Mouse (Mus musculus): ENCODE measurements around the gene Iqcn.

The Iqcn gene

GRCm38 (mm10) chr8:70729808-70730475 lies 26.7 kb downstream of the Iqcn start:
- peak in 1 of 2 experiments; percentile 21 for DNase-seq (ENCODE audit: low spot score in 2 of 2)

GRCm38 (mm10) chr8:70730956-70731355 lies 27.7 kb downstream of the Iqcn start:
- no peak for DNase-seq (ENCODE audit: low spot score in 2 of 2)

DNA sequence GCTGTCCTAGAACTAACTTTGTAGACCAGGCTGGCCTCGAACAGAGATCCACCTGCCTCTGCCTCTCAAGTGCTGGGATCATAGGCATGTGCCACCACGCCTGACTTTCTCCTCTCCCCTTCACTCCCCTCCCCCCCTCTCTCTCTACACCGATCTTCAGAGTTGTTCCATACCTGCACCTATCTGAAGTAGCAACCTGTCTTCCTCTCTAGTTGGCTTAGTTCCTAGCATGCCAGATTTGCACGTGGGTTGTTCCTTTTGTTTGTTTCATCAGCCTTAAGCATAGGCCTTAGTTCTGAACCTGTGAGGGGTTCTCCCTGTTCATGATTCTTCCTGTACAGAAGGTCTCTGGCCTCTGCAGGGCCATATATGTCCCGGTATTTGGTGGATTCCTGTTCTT lies 34.4 kb downstream of the Iqcn start:
- no peak for DNase-seq (ENCODE audit: low spot score in 2 of 2)

- no peak for DNase-seq (ENCODE audit: low spot score in 2 of 2)
Measured at GRCm38 (mm10) chr8:70738211-70738610, 35.0 kb downstream of the Iqcn start.

DNA sequence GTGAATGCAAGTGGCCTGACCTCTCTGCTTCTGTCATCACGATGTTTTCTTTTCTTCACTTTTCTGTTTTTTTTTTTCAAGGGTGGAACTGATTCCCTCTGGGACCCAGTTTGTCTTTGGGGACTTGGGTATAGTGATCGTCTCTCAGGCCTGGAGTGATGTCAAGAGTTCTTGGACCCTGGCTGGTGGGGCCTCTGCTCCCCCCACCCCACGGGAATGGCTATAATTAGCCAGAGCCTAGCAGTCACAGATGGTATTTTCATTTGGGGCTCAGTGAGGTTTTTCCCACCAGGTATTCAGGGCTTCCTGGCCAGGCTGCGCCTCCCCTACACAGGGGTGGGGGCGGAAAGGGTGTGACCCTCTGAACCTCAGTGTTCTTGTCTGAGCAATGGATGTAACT lies 38.4 kb downstream of the Iqcn start:
- DNase-seq (ENCODE audit: low spot score in 2 of 2), result no peak

DNA sequence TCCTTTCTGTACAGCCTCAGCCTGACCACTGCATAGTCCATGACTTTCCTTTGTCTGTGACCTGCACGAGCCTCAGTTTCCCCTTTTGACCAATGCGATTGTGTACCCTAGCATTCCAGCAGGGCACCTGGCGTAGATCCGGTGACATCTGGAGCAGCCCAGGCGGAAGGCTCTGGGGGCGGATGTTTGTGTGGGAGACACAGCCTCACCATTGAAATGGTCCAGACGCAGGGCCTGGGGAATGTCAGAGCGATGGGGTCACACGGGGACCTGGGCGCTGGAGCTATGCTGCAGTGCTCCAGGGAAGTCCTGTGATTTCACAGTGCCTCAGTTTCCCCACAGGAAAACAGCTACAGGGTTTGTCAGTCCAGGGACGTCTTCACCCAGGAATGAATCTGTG lies 38.9 kb downstream of the Iqcn start:
- no peak for DNase-seq (ENCODE audit: low spot score in 2 of 2)

- no peak for DNase-seq (ENCODE audit: low spot score in 2 of 2)
Measured at GRCm38 (mm10) chr8:70742981-70743655, 39.9 kb downstream of the Iqcn start.

DNA sequence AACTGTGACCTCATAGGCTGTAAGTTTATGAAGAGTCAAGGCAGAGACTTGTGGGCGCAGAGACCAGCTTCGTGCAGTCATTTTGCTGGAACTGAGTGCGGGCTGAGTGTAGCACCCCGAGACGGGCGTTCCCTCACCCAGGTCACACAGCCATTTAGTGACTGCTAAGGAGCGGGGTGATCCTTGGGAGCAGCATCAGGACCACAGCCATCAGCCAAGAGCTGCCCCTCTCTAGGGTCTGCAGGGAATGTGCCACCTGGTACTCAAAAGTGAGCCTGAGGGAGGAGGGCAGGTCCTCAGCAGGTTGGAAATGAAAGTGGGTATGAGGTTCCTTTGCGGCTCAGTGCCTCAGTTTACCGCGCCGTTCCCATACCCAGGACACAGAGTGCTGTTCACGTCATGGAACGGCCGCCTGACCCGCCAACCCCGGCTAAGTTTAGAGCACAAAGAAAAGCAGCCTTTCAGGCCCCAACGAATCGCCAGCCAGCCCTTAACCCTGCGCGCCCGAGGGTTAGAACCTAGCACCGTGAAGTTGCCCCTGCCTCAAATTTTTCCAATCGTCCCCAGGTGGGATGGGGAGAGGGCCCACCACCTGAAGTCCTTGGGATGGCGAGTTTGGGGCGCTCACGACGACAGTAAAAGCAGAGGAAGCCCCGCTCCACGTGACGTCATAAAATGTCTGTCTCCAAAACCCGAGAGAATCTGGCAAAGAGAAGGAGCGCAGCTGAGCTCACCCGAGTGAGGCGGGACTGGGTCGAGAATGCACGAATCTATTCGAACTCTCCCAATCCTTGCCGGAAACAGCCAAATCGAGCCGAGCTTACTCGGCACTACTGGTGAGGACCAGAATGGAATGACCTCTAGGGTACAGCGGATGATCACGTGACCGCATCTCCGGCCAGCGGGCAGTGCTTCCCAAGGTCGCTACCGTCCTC lies 40.7 kb downstream of the Iqcn start:
- no peak for DNase-seq (ENCODE audit: low spot score in 2 of 2)

DNA sequence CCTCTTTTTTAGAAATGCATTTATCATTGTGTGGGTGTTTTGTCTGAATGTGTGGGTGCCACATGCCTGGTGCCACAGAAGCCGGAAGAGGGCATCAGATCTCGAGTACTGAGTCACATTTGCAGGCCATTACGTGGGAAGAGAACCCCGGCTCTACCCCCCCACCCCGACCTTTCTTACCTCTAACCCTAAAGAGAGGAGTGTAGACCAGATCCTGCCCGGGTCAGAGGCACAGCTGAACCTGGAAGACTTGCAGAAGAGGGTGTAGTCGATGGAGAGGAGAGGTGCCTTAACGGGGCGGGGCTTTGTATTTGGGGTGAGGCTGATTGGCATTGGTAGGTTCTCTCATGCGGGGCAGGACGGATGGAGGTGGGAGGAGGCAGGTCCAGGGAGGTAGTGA lies 41.5 kb downstream of the Iqcn start:
- DNase-seq (ENCODE audit: low spot score in 2 of 2), result no peak

- DNase-seq (ENCODE audit: low spot score in 2 of 2), result no peak
Measured at GRCm38 (mm10) chr8:70745691-70746220, 42.5 kb downstream of the Iqcn start.

- DNase-seq (ENCODE audit: low spot score in 2 of 2), result no peak
Measured at GRCm38 (mm10) chr8:70746676-70747075, 43.4 kb downstream of the Iqcn start.

GRCm38 (mm10) chr8:70747211-70747890 lies 44.1 kb downstream of the Iqcn start:
- DNase-seq (ENCODE audit: low spot score in 2 of 2), result no peak

GRCm38 (mm10) chr8:70748246-70749096 lies 45.2 kb downstream of the Iqcn start:
- DNase-seq (ENCODE audit: low spot score in 2 of 2), result no peak

- no peak for DNase-seq (ENCODE audit: low spot score in 2 of 2)
Measured at GRCm38 (mm10) chr8:70749097-70749674, 45.9 kb downstream of the Iqcn start.

- DNase-seq (ENCODE audit: low spot score in 2 of 2), result no peak
Measured at GRCm38 (mm10) chr8:70750128-70750680, 46.9 kb downstream of the Iqcn start.

DNA sequence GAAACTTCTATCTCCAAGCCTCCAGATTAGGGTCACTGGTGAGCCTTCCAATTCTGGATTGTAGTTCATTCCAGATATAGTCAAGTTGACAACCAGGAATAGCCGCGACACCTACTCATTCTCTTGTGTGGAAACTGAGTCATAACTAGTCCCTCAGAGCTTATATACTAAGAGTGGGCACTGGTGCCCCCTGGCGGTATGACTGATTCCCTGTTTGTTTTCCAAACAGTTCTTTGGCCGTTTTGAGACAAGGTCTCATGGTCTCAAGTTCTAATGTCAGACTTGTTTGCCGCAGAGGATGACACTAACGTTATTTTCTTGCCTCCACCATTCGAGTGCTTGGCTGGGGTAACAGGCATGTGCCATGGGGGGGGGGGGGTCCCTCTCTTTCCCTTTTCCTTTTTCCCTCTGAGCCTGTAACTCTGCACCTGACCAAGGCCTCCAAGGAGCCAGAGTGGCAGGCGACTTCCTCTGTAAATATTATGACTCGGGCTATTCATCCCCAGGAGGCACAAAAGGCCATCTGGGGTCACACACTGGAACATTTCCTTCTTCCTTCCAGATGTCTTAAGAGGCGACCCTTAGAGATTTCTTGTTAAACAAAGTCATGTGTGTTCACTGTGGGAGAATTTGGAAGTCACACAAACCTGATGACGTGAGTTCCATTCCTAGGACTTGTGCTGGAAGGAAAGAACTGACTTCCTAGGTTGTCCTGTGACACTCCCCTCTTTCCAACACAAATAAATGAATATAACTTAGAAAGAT lies 48.9 kb downstream of the Iqcn start:
- DNase-seq (ENCODE audit: low spot score in 2 of 2), result peak; percentile 60 to 81

DNA sequence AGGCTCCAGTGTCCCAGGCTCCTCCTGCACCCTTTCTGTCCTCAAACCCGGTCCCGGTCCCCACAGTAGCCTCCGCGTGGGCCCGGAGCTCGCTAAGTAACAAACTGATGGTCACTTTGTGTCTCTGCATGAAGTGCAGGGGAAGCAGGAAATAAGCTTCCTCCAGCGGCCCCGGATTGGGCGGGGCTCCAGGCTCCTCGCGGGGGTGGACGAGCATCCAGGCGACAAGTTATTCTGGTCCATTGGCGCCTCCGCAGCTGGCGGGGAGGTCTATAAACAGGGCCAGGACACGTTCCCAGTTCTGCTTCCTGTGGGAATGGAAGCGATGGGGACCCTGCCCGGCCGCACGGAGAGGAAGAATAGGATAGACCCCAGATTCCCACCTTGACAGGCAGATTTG lies 49.9 kb downstream of the Iqcn start:
- peak; percentile 50 to 53 for DNase-seq (ENCODE audit: low spot score in 2 of 2)

DNA sequence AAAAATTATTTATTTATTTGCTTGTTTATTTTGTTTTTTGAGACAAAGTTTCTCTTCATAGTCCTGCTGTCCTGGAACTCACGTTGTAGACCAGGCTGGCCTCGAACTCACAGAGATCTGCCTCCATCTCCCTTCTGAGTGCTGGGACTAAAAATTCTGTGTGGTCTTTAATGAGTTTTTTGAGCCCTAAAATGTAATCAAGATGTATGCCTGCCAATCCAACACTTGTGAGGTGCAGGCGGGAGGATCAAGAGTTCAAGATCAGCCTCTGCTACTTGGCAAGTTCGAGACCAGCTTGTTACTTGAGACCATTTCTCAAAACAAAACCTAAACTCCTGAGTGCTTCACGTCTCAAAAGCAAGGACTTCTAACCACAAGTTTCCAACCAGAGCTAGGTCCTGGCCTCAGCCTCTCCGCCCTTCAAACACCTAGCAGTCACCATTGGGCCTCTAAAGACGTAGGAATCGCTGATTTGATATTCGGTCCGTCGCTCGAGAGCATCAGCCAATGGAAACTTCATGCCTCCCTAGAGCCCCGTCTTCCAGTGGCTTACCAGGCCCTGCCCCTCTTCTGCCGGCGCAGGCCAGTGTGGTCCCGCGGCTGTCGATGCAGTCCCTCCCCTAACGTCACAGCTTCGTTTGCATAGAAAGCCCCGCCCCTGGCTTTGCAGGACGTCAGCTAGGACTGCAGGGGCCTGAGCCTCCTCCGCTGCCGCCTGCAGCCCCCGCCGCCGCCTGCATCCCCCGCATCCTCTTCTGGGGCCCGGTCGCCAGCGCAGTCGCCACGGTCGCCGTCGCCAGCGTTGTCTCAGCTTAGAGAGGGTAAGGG lies 51.0 kb downstream of the Iqcn start, which contains the start of gene Rab3a:
Gene Rab3a (plus strand): TSS at position 637 of the 828 bp plus-strand sequence.
- peak; percentile 90 to 95 for DNase-seq (ENCODE audit: low spot score in 2 of 2)
